Mouse (Mus musculus): ENCODE data around the gene Parp6. TPM values are rescaled to one million over a fixed set of nuclear protein-coding genes. Genes with fewer than 3 reads are reported as not detected.

The Parp6 gene
- polyA plus RNA-seq, 1 experiment, result 62.9 TPM

DNA sequence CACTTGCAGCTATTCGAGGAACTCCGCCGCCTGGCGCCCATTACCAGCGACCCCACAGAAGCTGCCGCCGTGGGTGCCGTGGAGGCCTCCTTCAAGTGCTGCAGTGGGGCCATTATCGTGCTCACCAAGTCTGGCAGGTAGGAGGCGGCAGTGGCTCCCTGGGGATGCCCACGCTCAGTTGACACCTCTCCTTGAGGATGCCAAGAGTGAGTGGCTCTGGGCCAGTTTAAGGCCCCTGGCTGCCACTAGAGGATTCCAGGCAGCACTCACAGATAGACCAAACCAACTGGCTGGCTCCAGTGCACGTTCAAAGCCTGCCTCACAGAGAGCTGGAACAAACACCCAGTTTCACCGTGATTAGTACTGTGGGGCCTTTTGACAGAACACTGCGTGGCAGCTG is 58.5 kb downstream of the Parp6 start:
- Histone ChIP-seq H3K27ac (ENCODE audit: control insufficient read depth, insufficient read depth, low read length) (no peak overlapping the region), H3K4me1 (replicated peaks; ENCODE audit: control insufficient read depth, insufficient read depth, low read length) (peaks cover 8% of the 10 kb centered on the region), H3K4me3 (ENCODE audit: control insufficient read depth, insufficient read depth, low read length) (no peak overlapping the region), H3K36me3 (ENCODE audit: control insufficient read depth, insufficient read depth, low read length) (peaks cover 73% of the 10 kb centered on the region), H3K27me3 (ENCODE audit: control insufficient read depth, insufficient read depth, low read length) (no peaks in the 10 kb centered on the region)
- TF ChIP-seq CTCF (IDR thresholded peaks at IDR 0.05; ENCODE audit: borderline replicate concordance, control insufficient read depth, extremely low read depth, insufficient read depth, low read length, poor library complexity) (no peak), POLR2A (IDR thresholded peaks at IDR 0.05; ENCODE audit: control insufficient read depth, extremely low read depth, insufficient read depth, low read length, poor library complexity) (no peak)
- 95% methylated on average over 14 of the region's 14 CpGs for WGBS
- no peak for DNase-seq

DNA sequence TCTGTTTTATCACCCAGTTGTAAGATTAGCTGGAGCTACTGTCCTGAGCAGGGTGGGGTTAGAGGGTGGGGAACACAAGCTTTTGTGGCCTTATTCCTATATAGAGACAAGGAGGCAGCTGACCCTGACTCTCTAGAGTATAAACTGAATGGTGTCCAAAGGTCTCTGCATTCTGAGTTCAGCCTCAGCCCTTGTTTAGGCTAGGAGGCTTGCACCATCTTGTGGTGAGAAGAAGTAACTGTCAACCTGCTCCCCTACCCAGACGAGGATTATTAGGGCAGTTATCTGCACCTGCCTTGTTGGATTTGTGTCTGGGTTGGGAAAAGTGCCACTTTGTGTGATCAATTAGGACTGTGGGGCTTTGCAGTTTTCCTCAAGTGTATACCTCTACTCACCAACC is 61.2 kb downstream of the Parp6 start:
- Histone ChIP-seq H3K4me3 (ENCODE audit: control insufficient read depth, insufficient read depth, low read length) (no peak overlapping the region), H3K4me1 (replicated peaks; ENCODE audit: control insufficient read depth, insufficient read depth, low read length) (peaks cover 8% of the 10 kb centered on the region), H3K36me3 (ENCODE audit: control insufficient read depth, insufficient read depth, low read length) (peaks cover 46% of the 10 kb centered on the region), H3K27ac (ENCODE audit: control insufficient read depth, insufficient read depth, low read length) (no peak overlapping the region), H3K27me3 (ENCODE audit: control insufficient read depth, insufficient read depth, low read length) (no peaks in the 10 kb centered on the region)
- TF ChIP-seq CTCF (IDR thresholded peaks at IDR 0.05; ENCODE audit: borderline replicate concordance, control insufficient read depth, extremely low read depth, insufficient read depth, low read length, poor library complexity), result no peak
- TF ChIP-seq POLR2A (IDR thresholded peaks at IDR 0.05; ENCODE audit: control insufficient read depth, extremely low read depth, insufficient read depth, low read length, poor library complexity), result no peak
- DNase-seq, result no peak
- 48% methylated on average over 1 of the region's 1 CpGs for WGBS

DNA sequence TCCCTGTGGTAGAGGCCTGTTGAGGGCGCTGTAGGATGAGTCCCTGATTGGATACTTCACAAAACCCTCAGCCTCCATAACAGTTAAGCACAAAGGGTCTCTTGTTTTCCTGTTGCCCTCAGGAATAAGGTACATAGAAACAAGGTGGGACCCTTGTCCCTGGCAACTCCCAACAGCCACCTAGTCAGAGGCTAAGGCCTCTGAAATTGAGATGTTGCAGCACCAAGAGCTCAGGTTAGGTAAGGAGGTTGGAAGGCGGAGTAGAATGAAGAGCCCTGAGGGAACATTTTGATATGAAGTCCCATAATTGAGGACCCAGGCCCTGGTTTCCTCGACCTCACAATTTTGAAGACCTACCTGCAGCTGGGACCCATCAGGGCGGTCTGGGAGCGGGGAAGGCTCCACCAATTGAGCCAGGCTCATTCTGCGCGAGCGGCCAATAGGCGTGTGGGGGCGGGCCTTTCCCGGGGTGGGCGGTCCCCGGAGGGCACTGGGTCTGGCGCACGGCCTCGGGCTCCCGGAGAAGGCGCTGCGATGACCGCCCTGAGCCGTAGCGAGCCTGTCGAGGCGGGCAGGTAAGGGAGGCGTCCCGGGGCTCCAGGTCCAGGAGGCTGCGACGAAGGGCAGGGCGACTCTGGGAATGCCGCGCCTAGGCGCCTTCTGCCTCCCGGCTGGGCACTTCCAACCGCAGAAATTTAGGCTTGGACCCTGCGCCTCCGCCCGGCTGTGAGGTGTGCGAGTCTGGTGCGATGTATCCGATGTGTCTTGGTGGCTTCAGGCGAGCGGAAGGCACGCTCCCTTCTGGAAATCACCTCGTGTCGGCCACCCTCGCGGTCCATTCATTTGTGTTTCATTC is 62.8 kb downstream of the Parp6 start, which contains the start of gene Gramd2:
TSS of gene Gramd2 (plus strand) at position 467 of the 856 bp plus-strand sequence.
- TF ChIP-seq POLR2A (IDR thresholded peaks at IDR 0.05; ENCODE audit: control insufficient read depth, extremely low read depth, insufficient read depth, low read length, poor library complexity), result no peak
- no peak for TF ChIP-seq CTCF (IDR thresholded peaks at IDR 0.05; ENCODE audit: borderline replicate concordance, control insufficient read depth, extremely low read depth, insufficient read depth, low read length, poor library complexity)
- peak; percentile 59 for DNase-seq
- peak within 1 kb of the TSS; percentile 20 for H3K4me3 ChIP-seq (ENCODE audit: control insufficient read depth, insufficient read depth, low read length)
- peaks cover 35% of the 10 kb centered on the region for H3K36me3 ChIP-seq (ENCODE audit: control insufficient read depth, insufficient read depth, low read length)
- WGBS, result 8% methylated on average over 47 of the region's 47 CpGs
- H3K4me1 ChIP-seq (replicated peaks; ENCODE audit: control insufficient read depth, insufficient read depth, low read length), result peaks cover 8% of the 10 kb centered on the region
- H3K27me3 ChIP-seq (ENCODE audit: control insufficient read depth, insufficient read depth, low read length), result no peaks in the 10 kb centered on the region
- no peak within 1 kb of the TSS for H3K27ac ChIP-seq (ENCODE audit: control insufficient read depth, insufficient read depth, low read length)

DNA sequence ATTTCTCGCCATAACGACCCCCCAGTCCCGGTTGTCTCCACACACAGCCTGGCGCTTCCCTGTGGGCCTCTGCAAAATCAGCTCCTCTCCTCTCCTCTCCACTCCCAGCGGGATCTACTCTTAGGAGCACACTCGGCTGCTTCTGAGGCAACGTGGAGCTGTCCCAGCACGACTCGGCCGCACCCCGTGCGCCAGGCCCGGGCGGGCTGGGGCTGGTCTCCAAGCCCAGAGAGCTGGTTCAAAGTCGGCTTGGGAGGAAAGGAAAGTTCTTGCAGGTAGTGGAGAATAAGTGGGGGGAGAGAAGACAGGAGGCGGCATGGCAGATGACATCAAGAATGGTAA is 63.4 kb downstream of the Parp6 start:
- H3K27ac ChIP-seq (ENCODE audit: control insufficient read depth, insufficient read depth, low read length), result no peak overlapping the region
- no peaks in the 10 kb centered on the region for H3K27me3 ChIP-seq (ENCODE audit: control insufficient read depth, insufficient read depth, low read length)
- H3K36me3 ChIP-seq (ENCODE audit: control insufficient read depth, insufficient read depth, low read length), result peaks cover 29% of the 10 kb centered on the region
- no peak for TF ChIP-seq CTCF (IDR thresholded peaks at IDR 0.05; ENCODE audit: borderline replicate concordance, control insufficient read depth, extremely low read depth, insufficient read depth, low read length, poor library complexity)
- no peak for TF ChIP-seq POLR2A (IDR thresholded peaks at IDR 0.05; ENCODE audit: control insufficient read depth, extremely low read depth, insufficient read depth, low read length, poor library complexity)
- DNase-seq, result no peak
- H3K4me1 ChIP-seq (replicated peaks; ENCODE audit: control insufficient read depth, insufficient read depth, low read length), result peaks cover 8% of the 10 kb centered on the region
- 42% methylated on average over 16 of the region's 16 CpGs for WGBS
- H3K4me3 ChIP-seq (ENCODE audit: control insufficient read depth, insufficient read depth, low read length), result peak overlapping the region; percentile 20; the same call in 1 of the 2 replicates

DNA sequence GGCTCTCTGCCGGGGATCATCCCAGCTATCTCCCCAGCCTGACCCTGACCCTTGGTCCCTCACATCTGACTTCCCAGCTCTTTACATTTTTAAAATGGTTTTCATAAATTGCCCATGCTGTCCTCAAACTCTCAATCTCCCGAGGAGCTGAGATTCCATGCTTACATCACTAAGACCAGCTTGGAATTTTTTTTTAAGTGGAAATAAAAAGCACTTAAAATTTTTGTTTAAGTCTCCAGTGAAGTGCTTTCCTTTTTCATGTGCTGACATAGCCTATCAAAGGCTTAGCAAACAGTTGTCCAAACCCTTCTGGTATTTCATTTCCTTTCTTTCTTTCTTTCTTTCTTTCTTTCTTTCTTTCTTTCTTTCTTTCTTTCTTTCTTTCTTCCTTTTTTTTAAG is 66.9 kb downstream of the Parp6 start:
- Histone ChIP-seq H3K4me1 (replicated peaks; ENCODE audit: control insufficient read depth, insufficient read depth, low read length) (peaks cover 8% of the 10 kb centered on the region), H3K27ac (ENCODE audit: control insufficient read depth, insufficient read depth, low read length) (no peak overlapping the region), H3K27me3 (ENCODE audit: control insufficient read depth, insufficient read depth, low read length) (no peaks in the 10 kb centered on the region), H3K4me3 (ENCODE audit: control insufficient read depth, insufficient read depth, low read length) (no peak overlapping the region), H3K36me3 (ENCODE audit: control insufficient read depth, insufficient read depth, low read length) (0 out of 2 replicates have a peak, but pooled peaks cover 3% of the 10 kb centered on the region)
- WGBS, result 89% methylated on average over 2 of the region's 2 CpGs
- TF ChIP-seq CTCF (IDR thresholded peaks at IDR 0.05; ENCODE audit: borderline replicate concordance, control insufficient read depth, extremely low read depth, insufficient read depth, low read length, poor library complexity) (no peak), POLR2A (IDR thresholded peaks at IDR 0.05; ENCODE audit: control insufficient read depth, extremely low read depth, insufficient read depth, low read length, poor library complexity) (no peak)
- DNase-seq, result no peak

DNA sequence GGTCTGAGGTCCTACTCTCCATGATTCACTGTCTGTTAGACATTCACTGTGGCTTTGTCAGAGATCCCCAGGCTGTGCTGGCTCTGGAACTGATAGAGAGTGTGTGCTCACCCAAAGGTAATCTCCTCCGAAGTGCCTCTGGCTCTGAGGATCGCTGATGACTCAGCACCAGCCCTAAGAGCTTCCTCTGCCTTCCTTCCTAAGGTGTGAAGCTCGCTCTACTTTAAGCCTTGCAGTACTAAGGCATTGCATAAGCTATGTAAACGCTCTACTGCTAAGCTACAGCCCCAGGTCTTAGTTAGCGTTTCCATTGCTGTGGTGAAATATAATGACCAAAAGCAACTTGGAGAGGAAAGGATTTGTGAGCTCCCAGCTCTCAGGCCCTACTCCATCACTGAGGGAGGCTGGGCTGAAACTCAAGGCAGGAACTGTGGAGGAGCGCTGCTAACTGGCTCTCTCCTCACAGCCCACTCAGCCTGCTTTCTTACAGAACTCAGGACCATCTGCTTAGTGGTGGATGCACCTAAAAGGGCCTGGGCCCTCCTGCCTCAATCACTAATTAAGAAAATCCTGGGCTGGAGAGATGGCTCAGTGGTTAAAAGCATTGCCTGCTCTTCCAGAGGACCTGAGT is 70.4 kb downstream of the Parp6 start:
- no peak for DNase-seq
- WGBS, result 32% methylated on average over 6 of the region's 6 CpGs
- TF ChIP-seq CTCF (IDR thresholded peaks at IDR 0.05; ENCODE audit: borderline replicate concordance, control insufficient read depth, extremely low read depth, insufficient read depth, low read length, poor library complexity), result no peak
- TF ChIP-seq POLR2A (IDR thresholded peaks at IDR 0.05; ENCODE audit: control insufficient read depth, extremely low read depth, insufficient read depth, low read length, poor library complexity), result no peak
- no peak overlapping the region for H3K4me3 ChIP-seq (ENCODE audit: control insufficient read depth, insufficient read depth, low read length)
- no peaks in the 10 kb centered on the region for H3K36me3 ChIP-seq (ENCODE audit: control insufficient read depth, insufficient read depth, low read length)
- no peak overlapping the region for H3K27ac ChIP-seq (ENCODE audit: control insufficient read depth, insufficient read depth, low read length)
- no peaks in the 10 kb centered on the region for H3K27me3 ChIP-seq (ENCODE audit: control insufficient read depth, insufficient read depth, low read length)
- no peaks in the 10 kb centered on the region for H3K4me1 ChIP-seq (replicated peaks; ENCODE audit: control insufficient read depth, insufficient read depth, low read length)

All from thymus, adult 2 months (tissue).